Mouse (Mus musculus) testis, adult 2 months (tissue): ENCODE data around the gene Ube2l6.

Experiments
- CTCF ChIP-seq: fragments of 200-500 bp; IDR thresholded peaks from 2 replicates; pipeline ENCODE4 v1.5.1; 2012; ENCODE audit warnings: low read depth, mild to moderate bottlenecking, inconsistent platforms, low read length, moderate library complexity; ENCODE audit not compliant: control insufficient read depth, insufficient read depth, insufficient replicate concordance
- POLR2A ChIP-seq: fragments of 200-500 bp; IDR thresholded peaks from 2 replicates; pipeline ENCODE4 v1.6.1; 2012; ENCODE audit warnings: low read depth, mild to moderate bottlenecking, inconsistent platforms, low read length, moderate library complexity; ENCODE audit not compliant: control insufficient read depth

- TF ChIP-seq CTCF (no peak), POLR2A (no peak)
Observed at GRCm38 (mm10) chr2:84750115-84750514, 48.5 kb upstream of the Ube2l6 start.
